Mouse (Mus musculus) T-helper 2 cell (primary cell): ENCODE results near the gene Rapgef6.

Experiments
- in situ Hi-C: fragments of 300-600 bp; cut with MboI, MseI; formaldehyde crosslinking; loops from one replicate; pipeline ENCODE4 v1.15.1; 2025; ENCODE audit warnings: high pct_unique_total_duplicates

The Rapgef6 gene

GRCm38 (mm10) chr11:54522529-54523430 lies at the start of gene Rapgef6:
Gene Rapgef6, plus strand, starts transcription at chr11:54522847.
- in situ Hi-C loops: no loop called here

DNA sequence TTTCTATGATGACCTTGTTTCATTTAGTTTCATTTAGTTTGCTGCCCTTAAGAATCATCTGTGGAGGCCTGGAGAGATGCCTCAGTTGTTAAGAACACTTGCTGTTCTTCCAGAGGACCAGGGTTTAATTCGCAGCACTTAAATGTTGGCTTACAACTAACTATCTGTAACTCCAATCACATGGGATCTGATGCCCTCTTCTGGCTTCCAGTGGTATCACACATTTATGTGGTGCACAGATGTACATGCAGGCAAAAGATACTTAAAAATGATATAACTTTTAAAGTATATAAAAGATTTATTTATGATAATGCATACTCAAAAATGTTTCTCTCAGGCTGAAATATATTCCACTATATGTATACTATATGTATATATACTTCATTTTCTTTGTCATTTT lies 44.2 kb upstream of the Rapgef6 start:
- in situ Hi-C loops: no loop called here

DNA sequence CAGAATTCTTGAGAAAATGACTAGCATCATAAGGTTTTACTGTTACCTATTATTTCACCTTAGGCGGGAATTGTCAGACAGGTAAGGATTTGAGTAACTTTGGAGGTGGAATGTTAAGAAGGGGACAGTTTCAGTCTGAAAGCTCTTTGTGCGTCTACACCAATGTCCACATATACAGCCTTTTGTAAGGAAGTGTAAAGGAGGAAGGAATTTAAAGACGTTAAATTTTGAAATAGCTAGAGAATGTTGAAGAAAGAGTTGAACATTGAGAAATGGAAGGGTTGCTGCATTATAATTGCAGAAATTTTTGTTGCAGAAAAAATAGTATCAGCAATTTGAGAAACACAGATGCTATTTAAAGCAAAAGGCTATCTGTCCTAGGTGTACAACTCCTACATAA lies 36.6 kb upstream of the Rapgef6 start:
- in situ Hi-C loops: no loop called here

- in situ Hi-C loops: no loop called here
Measured at GRCm38 (mm10) chr11:54491946-54492558, 30.6 kb upstream of the Rapgef6 start.

DNA sequence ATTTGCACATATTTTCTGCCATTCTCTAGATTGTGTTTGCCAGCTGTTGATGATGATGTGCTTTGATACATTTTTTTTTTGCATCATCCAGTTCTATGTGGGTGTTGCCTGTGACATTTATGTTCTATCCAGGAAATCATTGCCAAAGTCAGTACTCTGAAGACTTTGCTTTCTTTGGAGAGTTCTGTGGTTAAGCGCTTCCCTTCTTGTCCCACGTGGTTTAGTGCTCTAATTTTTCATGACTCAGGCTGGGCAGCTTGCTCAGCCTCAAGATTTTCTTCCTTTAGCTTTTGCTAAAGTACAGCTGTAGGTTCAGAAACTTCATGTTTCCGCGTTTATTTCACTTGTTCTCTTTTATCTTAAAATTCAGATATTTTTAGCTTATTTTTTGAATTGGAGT lies 30.1 kb upstream of the Rapgef6 start:
- in situ Hi-C loops: no loop called here

- in situ Hi-C loops: no loop called here
Measured at GRCm38 (mm10) chr11:54499838-54500237, 22.8 kb upstream of the Rapgef6 start.

GRCm38 (mm10) chr11:54502546-54503245 lies 20.0 kb upstream of the Rapgef6 start:
- in situ Hi-C loops: no loop called here

GRCm38 (mm10) chr11:54513584-54513983 lies 9.1 kb upstream of the Rapgef6 start:
- in situ Hi-C loops: no loop called here

DNA sequence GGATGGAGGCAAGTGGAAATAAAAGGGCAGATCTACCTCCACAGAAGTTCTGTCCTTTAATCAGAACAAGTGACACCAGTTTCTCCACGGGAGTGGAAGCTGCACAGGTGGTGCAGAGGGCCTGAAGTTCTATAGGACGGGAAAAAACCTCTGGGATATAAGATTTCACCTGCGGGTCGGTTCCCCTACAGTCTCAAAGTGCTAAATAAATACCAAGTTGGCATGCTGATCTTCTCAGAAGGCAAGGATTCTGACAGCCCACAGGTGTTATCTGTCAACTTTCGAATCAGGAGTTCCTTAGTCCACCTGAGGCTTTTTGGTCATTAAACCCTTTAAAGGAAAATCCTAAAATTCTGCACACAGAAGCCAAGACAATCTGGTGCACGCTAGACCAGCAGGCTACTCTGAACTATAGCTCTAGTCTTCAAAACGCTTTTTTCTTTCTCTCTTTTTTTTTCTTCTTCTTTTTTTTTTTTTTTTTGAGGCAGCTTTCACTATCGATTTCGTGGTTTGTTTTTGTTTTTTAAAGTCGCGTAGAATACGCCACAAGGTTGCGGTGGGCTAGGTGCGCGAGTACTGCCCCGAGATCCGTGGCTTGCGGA lies 619 bp upstream of the Rapgef6 start:
- in situ Hi-C loops: no loop called here

- in situ Hi-C loops: no loop called here
Measured at GRCm38 (mm10) chr11:54523431-54524001, 869 bp downstream of the Rapgef6 start.

- in situ Hi-C loops: no loop called here
Measured at GRCm38 (mm10) chr11:54528002-54528401, 5.4 kb downstream of the Rapgef6 start.

DNA sequence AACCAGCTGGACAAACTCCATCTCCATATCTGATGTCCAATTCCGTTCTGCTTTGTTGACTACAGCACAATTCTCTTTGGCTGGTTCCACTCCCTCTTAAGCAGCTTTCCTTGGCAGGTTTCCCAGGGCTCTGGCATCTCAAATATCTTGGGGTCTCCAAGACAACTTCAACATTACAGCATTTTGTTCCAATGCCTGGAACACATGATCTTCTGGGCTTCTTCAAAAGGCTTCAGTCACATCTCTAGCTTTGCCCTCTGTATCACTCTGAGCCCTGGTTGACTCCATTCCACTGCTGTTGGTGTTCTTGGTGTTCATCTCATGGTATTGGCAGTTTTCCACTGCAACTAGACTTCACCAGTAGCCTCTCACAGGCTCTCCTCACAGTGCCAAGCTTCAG lies 7.7 kb downstream of the Rapgef6 start:
- in situ Hi-C loops: no loop called here

DNA sequence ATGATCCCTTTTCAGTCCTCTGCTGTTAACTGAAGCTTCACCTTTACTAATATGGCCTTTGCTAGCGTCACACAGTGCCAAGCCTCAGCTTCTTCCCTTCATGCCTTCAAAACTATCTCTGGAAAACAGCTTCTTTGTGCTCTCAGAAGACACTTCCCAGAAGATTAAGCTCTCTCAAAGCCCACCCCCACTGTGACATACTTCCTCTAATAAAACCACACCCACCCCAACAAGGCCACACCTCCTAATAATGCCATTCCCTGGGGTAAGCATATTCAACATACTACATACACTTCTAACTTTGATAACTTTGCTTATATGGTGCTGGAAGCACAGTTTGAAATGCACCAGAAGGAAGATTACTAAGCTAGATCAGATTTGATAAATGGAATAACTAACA lies 8.3 kb downstream of the Rapgef6 start:
- in situ Hi-C loops: no loop called here

GRCm38 (mm10) chr11:54533834-54534233 lies 11.2 kb downstream of the Rapgef6 start:
- in situ Hi-C loops: no loop called here

DNA sequence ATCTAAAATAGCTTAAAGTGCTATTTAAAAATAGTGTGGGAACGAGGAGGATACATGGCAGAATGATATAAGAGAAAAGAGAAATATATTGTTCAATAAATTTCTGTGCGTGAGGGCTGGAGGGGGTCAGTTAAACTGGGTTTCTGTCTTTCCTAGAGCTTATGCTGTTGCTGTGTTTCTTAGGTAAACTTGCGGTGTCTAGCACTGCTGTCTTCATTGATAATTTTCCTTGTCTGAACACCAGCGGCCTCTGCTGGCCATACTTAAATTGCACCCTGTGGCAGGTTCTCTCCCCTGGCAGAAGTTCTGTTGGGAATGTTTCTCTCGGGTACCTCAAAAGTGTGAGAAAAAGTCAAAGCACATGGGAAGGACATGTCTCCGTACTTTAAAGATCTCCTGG lies 12.2 kb downstream of the Rapgef6 start:
- in situ Hi-C loops: no loop called here

- in situ Hi-C loops: no loop called here
Measured at GRCm38 (mm10) chr11:54539031-54539430, 16.4 kb downstream of the Rapgef6 start.

DNA sequence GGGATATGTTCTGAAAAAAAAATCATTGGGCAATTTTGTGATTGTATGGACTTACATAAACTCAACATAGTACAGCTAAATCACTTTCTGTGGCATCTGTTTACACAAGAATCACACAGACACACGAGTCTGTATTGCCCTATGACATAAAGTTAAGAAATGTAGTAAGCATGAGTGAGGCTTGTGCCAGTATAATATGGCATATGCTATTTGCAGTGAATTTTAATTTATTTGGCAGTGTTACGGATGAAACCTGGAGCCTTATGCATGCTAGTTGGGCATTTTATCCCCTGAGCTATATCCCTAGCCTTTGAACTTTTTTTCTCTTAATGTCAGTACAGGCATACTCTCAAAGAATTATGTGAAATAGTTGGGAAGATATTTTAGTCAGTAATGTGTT lies 16.8 kb downstream of the Rapgef6 start:
- in situ Hi-C loops: no loop called here

DNA sequence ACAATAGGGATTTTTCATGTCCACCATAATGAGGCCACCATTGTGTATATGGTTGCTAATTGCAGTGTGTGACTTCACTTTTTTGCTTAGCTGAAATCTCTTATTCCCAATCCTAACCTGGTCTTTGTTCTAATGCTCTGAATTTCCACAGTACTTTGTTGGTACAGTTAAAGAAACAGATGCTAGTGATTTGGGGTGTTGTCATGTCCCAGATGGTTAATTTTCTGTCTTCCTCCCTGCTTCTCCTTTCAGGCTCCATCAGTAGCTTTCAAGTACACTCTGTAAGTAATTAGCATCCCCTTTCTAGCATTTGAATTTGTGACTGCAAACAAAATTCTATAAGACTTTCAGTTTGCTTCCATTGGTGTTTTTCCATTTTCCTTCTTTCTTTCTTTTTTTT lies 17.7 kb downstream of the Rapgef6 start:
- in situ Hi-C loops: loop anchor here (10.0 kb wide), 2 partner anchors 74 to 566 kb away; no protein-coding TSS in a partner anchor

DNA sequence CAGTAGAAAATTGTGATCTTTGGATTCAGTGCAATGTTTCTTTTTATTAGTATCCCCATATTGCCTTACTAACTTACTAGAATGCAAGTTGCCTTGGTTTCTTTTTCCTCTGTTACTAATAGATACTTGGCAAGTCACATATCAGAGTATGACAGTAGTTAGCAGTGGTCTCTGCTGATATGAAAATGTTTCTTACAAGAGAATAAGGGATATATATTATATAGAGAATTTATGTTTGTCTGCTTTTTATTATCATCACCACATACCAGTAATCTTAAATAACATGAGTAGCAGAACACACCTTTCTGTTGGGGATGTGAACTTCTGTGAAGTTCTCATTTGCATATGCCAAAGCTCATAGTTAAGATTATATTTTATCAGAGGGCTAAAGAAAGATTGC lies 19.8 kb downstream of the Rapgef6 start:
- in situ Hi-C loops: loop anchor here (10.0 kb wide), 2 partner anchors 72 to 568 kb away; no protein-coding TSS in a partner anchor

GRCm38 (mm10) chr11:54554970-54555369 lies 32.3 kb downstream of the Rapgef6 start:
- in situ Hi-C loops: no loop called here

GRCm38 (mm10) chr11:54562761-54563160 lies 40.1 kb downstream of the Rapgef6 start:
- in situ Hi-C loops: no loop called here

- in situ Hi-C loops: no loop called here
Measured at GRCm38 (mm10) chr11:54567959-54568358, 45.3 kb downstream of the Rapgef6 start.
